Mouse (Mus musculus): ENCODE results near the gene 4930453N24Rik. TPM values are rescaled to one million over a fixed set of nuclear protein-coding genes. Genes with fewer than 3 reads are reported as not detected.

Gene 4930453N24Rik
- 23.4 and 25.1 TPM in 2 replicates for polyA plus RNA-seq (2015; fragmentation: Nextera tagmentation; extraction: Ambion mirVana)

- peak; percentile 83 for DNase-seq (ENCODE audit: low spot score)
These were observed at the start of gene 4930453N24Rik for GRCm38 (mm10) chr16:64770521-64771430. 4930453N24Rik (minus strand) TSS chr16:64771161.

- no peak for DNase-seq (ENCODE audit: low spot score)
These were observed 46.3 kb upstream of the 4930453N24Rik start for GRCm38 (mm10) chr16:64817094-64817765.

- no peak for DNase-seq (ENCODE audit: low spot score)
These were observed 32.1 kb upstream of the 4930453N24Rik start for GRCm38 (mm10) chr16:64803041-64803440.

- no peak for DNase-seq (ENCODE audit: low spot score)
These were observed 30.7 kb upstream of the 4930453N24Rik start for GRCm38 (mm10) chr16:64801638-64802037.

GRCm38 (mm10) chr16:64800393-64800792 is 29.4 kb upstream of the 4930453N24Rik start:
- peak; percentile 3 for DNase-seq (ENCODE audit: low spot score)

GRCm38 (mm10) chr16:64794802-64795201 is 23.8 kb upstream of the 4930453N24Rik start:
- no peak for DNase-seq (ENCODE audit: low spot score)

GRCm38 (mm10) chr16:64789706-64790105 is 18.7 kb upstream of the 4930453N24Rik start:
- no peak for DNase-seq (ENCODE audit: low spot score)

- DNase-seq (ENCODE audit: low spot score): no peak
These were observed 4.6 kb upstream of the 4930453N24Rik start for GRCm38 (mm10) chr16:64775516-64775915.

GRCm38 (mm10) chr16:64771431-64771818 is 464 bp upstream of the 4930453N24Rik start:
- no peak for DNase-seq (ENCODE audit: low spot score)

- no peak for DNase-seq (ENCODE audit: low spot score)
These were observed 4.2 kb downstream of the 4930453N24Rik start for GRCm38 (mm10) chr16:64766696-64767300.

GRCm38 (mm10) chr16:64759245-64759626 is 11.7 kb downstream of the 4930453N24Rik start:
- no peak for DNase-seq (ENCODE audit: low spot score)

- peak; percentile 73 for DNase-seq (ENCODE audit: low spot score)
These were observed 12.3 kb downstream of the 4930453N24Rik start for GRCm38 (mm10) chr16:64758561-64759244.

- peak; percentile 63 for DNase-seq (ENCODE audit: low spot score)
These were observed 13.1 kb downstream of the 4930453N24Rik start for GRCm38 (mm10) chr16:64757666-64758400.

- DNase-seq (ENCODE audit: low spot score): no peak
These were observed 14.6 kb downstream of the 4930453N24Rik start for GRCm38 (mm10) chr16:64756321-64756720.

- no peak for DNase-seq (ENCODE audit: low spot score)
These were observed 16.2 kb downstream of the 4930453N24Rik start for GRCm38 (mm10) chr16:64754743-64755139.

- no peak for DNase-seq (ENCODE audit: low spot score)
These were observed 16.8 kb downstream of the 4930453N24Rik start for GRCm38 (mm10) chr16:64753990-64754742.

- DNase-seq (ENCODE audit: low spot score): peak; percentile 73
These were observed 22.7 kb downstream of the 4930453N24Rik start for GRCm38 (mm10) chr16:64748237-64748636.

- DNase-seq (ENCODE audit: low spot score): no peak
These were observed 25.9 kb downstream of the 4930453N24Rik start for GRCm38 (mm10) chr16:64745089-64745488.

GRCm38 (mm10) chr16:64737289-64737688 is 33.7 kb downstream of the 4930453N24Rik start:
- DNase-seq (ENCODE audit: low spot score): no peak
